8 mouse cellular contexts compared by ENCODE assay signal in genomic region chr7:4124315-4124759, GRCm38 (mm10). TPM values are rescaled to one million over a fixed set of nuclear protein-coding genes. Genes with fewer than 3 reads are reported as not detected.
DNase-seq lines count a peak whose midpoint lies in the region; ATAC-seq lines count a peak whose summit lies in the region.

No protein-coding gene starts in this region.

- H3K9me3 ChIP-seq in midbrain, embryonic 10.5 days (replicated peaks) = no peaks in the 10 kb centered on the region
- no peaks in the 10 kb centered on the region for H3K9me3 ChIP-seq in stomach, embryonic 15.5 days

- peak; percentile 36 to 39 for DNase-seq in spleen, postnatal 36 days (ENCODE audit: low spot score in 2 of 2)
- no peak for DNase-seq in spleen, adult 18-20 months
- peak; percentile 67 to 72 for DNase-seq in cerebellum, postnatal 25 days
- peak; percentile 87 to 90 for DNase-seq in frontal cortex, postnatal 36 days (ENCODE audit: low spot score in 2 of 2)
- DNase-seq in left cerebral cortex, adult 18-20 months (ENCODE audit: low spot score in 2 of 2) = peak; percentile 80 to 87
- DNase-seq in midbrain, embryonic 10.5 days (ENCODE audit: low spot score) = peak; percentile 86
- DNase-seq in c-Kit-positive CD71-positive TER-119-positive erythroid progenitor cells, embryonic 14.5 days (ENCODE audit: low spot score) = no peak

- H3K4me1 ChIP-seq in midbrain, embryonic 10.5 days = peaks cover 66% of the 10 kb centered on the region
- peaks cover 9% of the 10 kb centered on the region; the same call in 1 of the 2 replicates for H3K4me1 ChIP-seq in stomach, embryonic 15.5 days

- H3K36me3 ChIP-seq in midbrain, embryonic 10.5 days = peaks cover 32% of the 10 kb centered on the region
- H3K36me3 ChIP-seq in stomach, embryonic 15.5 days = no peaks in the 10 kb centered on the region

- WGBS in midbrain, embryonic 10.5 days = 0% methylated on average over 10 of the region's 10 CpGs
- WGBS in stomach, embryonic 15.5 days = 2% methylated on average over 10 of the region's 10 CpGs

- ATAC-seq in stomach, embryonic 15.5 days (ENCODE audit: insufficient read depth, low FRiP score, low read depth) = peak; percentile 40; the same call in 1 of the 2 replicates

- H3K27ac ChIP-seq in midbrain, embryonic 10.5 days (replicated peaks) = peak overlapping the region; percentile 94
- no peak overlapping the region for H3K27ac ChIP-seq in stomach, embryonic 15.5 days

- H3K4me2 ChIP-seq in stomach, embryonic 15.5 days = peak overlapping the region; percentile 39

- H3K4me3 ChIP-seq in midbrain, embryonic 10.5 days = peak overlapping the region; percentile 86
- no peak overlapping the region; the same call in 1 of the 2 replicates for H3K4me3 ChIP-seq in stomach, embryonic 15.5 days (replicated peaks)

- H3K27me3 ChIP-seq in midbrain, embryonic 10.5 days (ENCODE audit: low read depth, poor library complexity, severe bottlenecking) = peaks cover 23% of the 10 kb centered on the region
- H3K27me3 ChIP-seq in stomach, embryonic 15.5 days (replicated peaks) = peaks cover 5% of the 10 kb centered on the region

- H3K9ac ChIP-seq in stomach, embryonic 15.5 days = no peak overlapping the region

RNA-seq across cellular contexts. Expression of gene Ttyh1, which starts 5.1 kb away (rescaled TPM):
- 100 to 1,000 TPM; 597 TPM for total RNA-seq in left cerebral cortex, adult 18-20 months (2021)
- 21.9 and 45.3 TPM in 2 replicates for polyA plus RNA-seq in midbrain, embryonic 10.5 days (2016; fragmentation: Nextera tagmentation; extraction: Ambion mirVana)
- polyA plus RNA-seq in stomach, embryonic 15.5 days (2015; fragmentation: Nextera tagmentation; extraction: Ambion mirVana) = 12.7 and 15.1 TPM in 2 replicates

RNA-seq across cellular contexts. Expression of gene Leng8, which starts 12.5 kb away (rescaled TPM):
- 100 to 1,000 TPM; 125 to 149 TPM for total RNA-seq in left cerebral cortex, adult 18-20 months (2021)
- 63.1 and 82.0 TPM in 2 replicates for polyA plus RNA-seq in midbrain, embryonic 10.5 days (2016; fragmentation: Nextera tagmentation; extraction: Ambion mirVana)
- 52.6 and 67.4 TPM in 2 replicates for polyA plus RNA-seq in stomach, embryonic 15.5 days (2015; fragmentation: Nextera tagmentation; extraction: Ambion mirVana)

RNA-seq across cellular contexts. Expression of gene Leng9, which starts 25.8 kb away (rescaled TPM):
- total RNA-seq in left cerebral cortex, adult 18-20 months (2021) = 1 to 10 TPM; 6.0 to 6.9 TPM
- polyA plus RNA-seq in midbrain, embryonic 10.5 days (2016; fragmentation: Nextera tagmentation; extraction: Ambion mirVana) = 1.4 and 1.9 TPM in 2 replicates
- 4.6 and 4.8 TPM in 2 replicates for polyA plus RNA-seq in stomach, embryonic 15.5 days (2015; fragmentation: Nextera tagmentation; extraction: Ambion mirVana)

RNA-seq across cellular contexts. Expression of gene Cdc42ep5, which starts 40.3 kb away (rescaled TPM):
- total RNA-seq in left cerebral cortex, adult 18-20 months (2021) = 1 to 10 TPM; 3.6 to 4.1 TPM
- 18.1 and 20.1 TPM in 2 replicates for polyA plus RNA-seq in midbrain, embryonic 10.5 days (2016; fragmentation: Nextera tagmentation; extraction: Ambion mirVana)
- 67.0 and 73.0 TPM in 2 replicates for polyA plus RNA-seq in stomach, embryonic 15.5 days (2015; fragmentation: Nextera tagmentation; extraction: Ambion mirVana)

Comparison
In these comparisons a context has a peak if more than half of its experiments do, and no peak if none do; other contexts are left out.
1. DNase-seq: peak in spleen, postnatal 36 days (2 of 2), cerebellum, postnatal 25 days (2 of 2), frontal cortex, postnatal 36 days (2 of 2), left cerebral cortex, adult 18-20 months (2 of 2) and midbrain, embryonic 10.5 days (single experiment); none in spleen, adult 18-20 months (0 of 2) and c-Kit-positive CD71-positive TER-119-positive erythroid progenitor cells, embryonic 14.5 days (single experiment).